In the genomic region with DNA sequence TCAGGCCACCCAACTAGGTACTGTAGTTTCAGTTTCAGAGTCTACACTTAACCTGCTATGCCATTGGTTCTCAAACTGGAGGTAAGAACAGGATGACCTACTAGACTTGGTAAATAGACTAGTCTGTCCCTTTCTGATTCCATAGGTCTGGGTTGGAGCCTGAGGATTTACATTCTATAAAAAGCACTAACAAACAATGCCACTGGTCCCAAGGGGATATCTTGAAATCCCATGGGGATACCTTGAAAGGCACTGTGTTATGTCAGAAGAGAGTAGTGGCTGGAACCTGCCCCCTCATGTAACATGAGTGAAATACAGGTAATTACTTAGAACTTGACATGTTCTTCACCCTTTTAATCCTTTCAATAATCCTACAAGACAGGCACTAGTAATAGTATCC, we compare ENCODE assay signal across 25 mouse cellular contexts. TPM values are rescaled to one million over a fixed set of nuclear protein-coding genes. Genes with fewer than 3 reads are reported as not detected.
DNase-seq lines count a peak whose midpoint lies in the region; ATAC-seq lines count a peak whose summit lies in the region.
"Had no signal": no experiment of that assay in that cellular context is flagged by ENCODE, and none has a peak within 500 bp of the region (broad histone marks: within the 10 kb centered on the region; RNA-seq: fewer than 3 reads in every experiment).

No protein-coding gene starts in this region.

- H3K4me2 ChIP-seq in hindbrain, embryonic 14.5 days (replicated peaks) = no peak overlapping the region
- no peak overlapping the region for H3K4me2 ChIP-seq in hindbrain, embryonic 12.5 days (replicated peaks)
- H3K4me2 ChIP-seq in forebrain, embryonic 16.5 days (ENCODE audit: low read length) = no peak overlapping the region
- H3K4me2 ChIP-seq: embryonic facial prominence, embryonic 13.5 days; embryonic facial prominence, embryonic 15.5 days; forebrain, embryonic 12.5 days had no signal

- H3K27me3 ChIP-seq in hindbrain, embryonic 14.5 days (ENCODE audit: control insufficient read depth, insufficient read depth, low read length) = no peaks in the 10 kb centered on the region
- H3K27me3 ChIP-seq in hindbrain, embryonic 12.5 days = no peaks in the 10 kb centered on the region
- H3K27me3 ChIP-seq in splenic B cell, adult 2 months (ENCODE audit: control insufficient read depth, insufficient read depth, low read length, poor library complexity, severe bottlenecking) = no peaks in the 10 kb centered on the region
- H3K27me3 ChIP-seq in forebrain, embryonic 16.5 days (replicated peaks; ENCODE audit: control insufficient read depth, insufficient read depth, low read length) = no peaks in the 10 kb centered on the region
- H3K27me3 ChIP-seq: embryonic facial prominence, embryonic 13.5 days; embryonic facial prominence, embryonic 15.5 days; forebrain, embryonic 12.5 days had no signal

- peak; percentile 25 for DNase-seq in hindbrain, embryonic 14.5 days (ENCODE audit: low spot score)
- DNase-seq in B cell, adult 2 months = peak; percentile 37 to 45
- peak; percentile 52 for DNase-seq in NIH3T3 (ENCODE audit: low read depth)
- peak; percentile 57 for DNase-seq in splenic B cell, adult 2 months (ENCODE audit: low read depth, low spot score)
- DNase-seq in cerebellum, adult 11 months = no peak
- no peak for DNase-seq in retina, embryonic 14.5 days (ENCODE audit: low spot score)
- DNase-seq: adrenal gland, adult 2 months; adrenal gland, postnatal 10 days; adrenal gland, postnatal 25 days; cerebellum, adult 18-20 months; cerebellum, adult 8-10 months; cerebellum, adult 9-11 months; cerebellum, postnatal 14 days; cerebellum, postnatal 36 days; embryo, embryonic 11 days; forebrain, postnatal 0 days had no signal

- H3K9ac ChIP-seq in hindbrain, embryonic 14.5 days = no peak overlapping the region
- H3K9ac ChIP-seq in hindbrain, embryonic 12.5 days = no peak overlapping the region
- no peak overlapping the region for H3K9ac ChIP-seq in forebrain, embryonic 16.5 days (replicated peaks; ENCODE audit: low read depth, low read length)
- H3K9ac ChIP-seq: embryonic facial prominence, embryonic 13.5 days; embryonic facial prominence, embryonic 15.5 days; forebrain, embryonic 12.5 days; forebrain, postnatal 0 days had no signal

- H3K9me3 ChIP-seq in hindbrain, embryonic 14.5 days (ENCODE audit: control insufficient read depth, low read length) = no peaks in the 10 kb centered on the region
- H3K9me3 ChIP-seq in hindbrain, embryonic 12.5 days (replicated peaks) = no peaks in the 10 kb centered on the region
- no peaks in the 10 kb centered on the region for H3K9me3 ChIP-seq in forebrain, embryonic 16.5 days (ENCODE audit: control insufficient read depth, low read length)
- H3K9me3 ChIP-seq: embryonic facial prominence, embryonic 13.5 days; embryonic facial prominence, embryonic 15.5 days; forebrain, embryonic 10.5 days; forebrain, embryonic 12.5 days; G1E had no signal

- H3K4me3 ChIP-seq in hindbrain, embryonic 14.5 days (replicated peaks; ENCODE audit: low read length) = no peak overlapping the region
- no peak overlapping the region for H3K4me3 ChIP-seq in hindbrain, embryonic 12.5 days
- H3K4me3 ChIP-seq in forebrain, embryonic 16.5 days (replicated peaks; ENCODE audit: low read length) = no peak overlapping the region
- H3K4me3 ChIP-seq: embryonic facial prominence, embryonic 13.5 days; embryonic facial prominence, embryonic 15.5 days; erythroblast, embryonic 14.5 days; forebrain, embryonic 10.5 days; forebrain, embryonic 12.5 days had no signal

- peaks cover 3% of the 10 kb centered on the region for H3K36me3 ChIP-seq in hindbrain, embryonic 14.5 days (replicated peaks; ENCODE audit: control insufficient read depth, insufficient read depth)
- H3K36me3 ChIP-seq in hindbrain, embryonic 12.5 days = peaks cover 7% of the 10 kb centered on the region; the same call in 1 of the 2 replicates
- H3K36me3 ChIP-seq in splenic B cell, adult 2 months (ENCODE audit: control insufficient read depth, insufficient read depth, low read length, poor library complexity, severe bottlenecking) = no peaks in the 10 kb centered on the region
- peaks cover 2% of the 10 kb centered on the region; the same call in 1 of the 2 replicates for H3K36me3 ChIP-seq in forebrain, embryonic 16.5 days (ENCODE audit: control insufficient read depth, insufficient read depth)
- H3K36me3 ChIP-seq: G1E had no signal

- ATAC-seq in hindbrain, embryonic 14.5 days (ENCODE audit: low FRiP score) = no peak
- ATAC-seq in hindbrain, embryonic 12.5 days (ENCODE audit: low FRiP score) = no peak
- ATAC-seq in forebrain, embryonic 16.5 days = no peak
- ATAC-seq: forebrain, embryonic 14.5 days; forebrain, postnatal 0 days had no signal

- H3K4me1 ChIP-seq in hindbrain, embryonic 14.5 days (replicated peaks; ENCODE audit: control insufficient read depth, insufficient read depth, low read length) = no peaks in the 10 kb centered on the region
- no peaks in the 10 kb centered on the region for H3K4me1 ChIP-seq in hindbrain, embryonic 12.5 days
- peaks cover 3% of the 10 kb centered on the region for H3K4me1 ChIP-seq in forebrain, embryonic 16.5 days (replicated peaks; ENCODE audit: control insufficient read depth, insufficient read depth, low read length)
- H3K4me1 ChIP-seq: embryonic facial prominence, embryonic 13.5 days; embryonic facial prominence, embryonic 15.5 days had no signal

- H3K27ac ChIP-seq in hindbrain, embryonic 14.5 days = no peak overlapping the region
- no peak overlapping the region for H3K27ac ChIP-seq in hindbrain, embryonic 12.5 days
- no peak overlapping the region for H3K27ac ChIP-seq in forebrain, embryonic 16.5 days (ENCODE audit: low read length)
- H3K27ac ChIP-seq: embryonic facial prominence, embryonic 13.5 days; embryonic facial prominence, embryonic 15.5 days; forebrain, embryonic 10.5 days; forebrain, embryonic 12.5 days had no signal

RNA-seq across cellular contexts. Expression of a gene that starts 3.8 kb away (rescaled TPM):
- polyA plus RNA-seq in hindbrain, embryonic 14.5 days (2014; fragmentation: Nextera tagmentation; extraction: Ambion mirVana) = 11.6 and 12.7 TPM in 2 replicates
- polyA plus RNA-seq in hindbrain, embryonic 12.5 days (2016; fragmentation: Nextera tagmentation; extraction: Ambion mirVana) = 8.9 and 9.3 TPM in 2 replicates
- polyA plus RNA-seq in forebrain, embryonic 16.5 days (2015; fragmentation: Nextera tagmentation; extraction: Ambion mirVana) = 7.4 and 7.5 TPM in 2 replicates
- polyA plus RNA-seq: G1E had no signal

Comparison
In these comparisons a context has a peak if more than half of its experiments do, and no peak if none do; other contexts are left out.
1. DNase-seq: peak in hindbrain, embryonic 14.5 days (single experiment), B cell, adult 2 months (2 of 2), NIH3T3 (single experiment) and splenic B cell, adult 2 months (single experiment); none in cerebellum, adult 11 months (single experiment) and retina, embryonic 14.5 days (single experiment).